15 mouse cellular contexts compared by ENCODE assay signal in the genomic region with DNA sequence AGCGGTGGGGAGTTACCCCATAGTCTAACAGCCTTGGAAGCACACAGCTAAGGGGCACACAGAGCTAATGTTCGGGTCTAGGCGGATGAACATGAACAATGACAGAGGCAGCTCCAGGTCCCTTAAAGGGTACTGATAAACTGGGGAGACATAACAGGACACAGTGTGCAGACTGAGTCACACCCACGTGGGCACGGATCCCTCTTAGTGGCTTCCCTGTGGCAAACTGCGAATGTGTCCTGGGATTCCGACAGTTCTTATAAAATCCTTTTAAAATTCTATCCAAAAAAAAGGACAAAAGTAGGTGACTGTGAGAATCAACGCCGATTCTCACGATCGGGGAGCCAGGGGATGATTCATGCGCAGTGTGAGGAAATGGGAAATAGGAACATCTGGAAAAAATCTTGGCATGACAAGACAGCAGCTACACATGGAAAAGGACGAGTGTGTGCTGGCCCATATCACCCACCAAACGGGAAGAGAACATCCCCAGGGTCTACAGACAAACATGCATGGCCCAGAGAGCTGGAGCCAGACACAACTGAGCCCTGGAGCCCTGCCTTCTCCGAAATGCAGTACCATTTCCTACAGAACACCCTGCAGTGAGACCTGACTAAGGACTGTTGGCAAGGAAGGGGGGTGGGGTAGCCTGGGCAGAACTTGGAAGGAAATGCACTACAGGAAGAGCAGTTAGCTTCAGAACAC. TPM values are rescaled to one million over a fixed set of nuclear protein-coding genes. Genes with fewer than 3 reads are reported as not detected.
DNase-seq lines count a peak whose midpoint lies in the region; ATAC-seq and TF ChIP-seq lines count a peak whose summit lies in the region.
"Had no signal": no experiment of that assay in that cellular context is flagged by ENCODE, and none has a peak within 500 bp of the region (broad histone marks: within the 10 kb centered on the region; RNA-seq: fewer than 3 reads in every experiment).

No protein-coding gene starts in this region.

- H3K9ac ChIP-seq in heart, postnatal 0 days (replicated peaks; ENCODE audit: low read depth, low read length) = no peak overlapping the region
- H3K9ac ChIP-seq in liver, embryonic 12.5 days = no peak overlapping the region
- H3K9ac ChIP-seq: hindbrain, embryonic 14.5 days; liver, embryonic 14.5 days had no signal

- H3K36me3 ChIP-seq in C2C12 (ENCODE audit: control insufficient read depth, insufficient read depth) = no peaks in the 10 kb centered on the region
- H3K36me3 ChIP-seq in heart, postnatal 0 days (replicated peaks; ENCODE audit: control insufficient read depth, insufficient read depth, low read length) = peaks cover 21% of the 10 kb centered on the region
- no peaks in the 10 kb centered on the region for H3K36me3 ChIP-seq in liver, embryonic 12.5 days
- no peaks in the 10 kb centered on the region for H3K36me3 ChIP-seq in midbrain, embryonic 10.5 days
- H3K36me3 ChIP-seq: G1E had no signal

- no peak overlapping the region for H3K4me3 ChIP-seq in C2C12 (ENCODE audit: insufficient read depth, poor library complexity, severe bottlenecking)
- no peak overlapping the region for H3K4me3 ChIP-seq in embryonic fibroblast, embryonic 13.5 days (ENCODE audit: insufficient read depth, low read length)
- no peak overlapping the region for H3K4me3 ChIP-seq in heart, postnatal 0 days (ENCODE audit: low read depth, low read length)
- H3K4me3 ChIP-seq in liver, embryonic 12.5 days = no peak overlapping the region
- no peak overlapping the region for H3K4me3 ChIP-seq in midbrain, embryonic 10.5 days

- H3K4me1 ChIP-seq in embryonic fibroblast, embryonic 13.5 days (ENCODE audit: control insufficient read depth, insufficient read depth, low read length) = peaks cover 41% of the 10 kb centered on the region
- peaks cover 53% of the 10 kb centered on the region for H3K4me1 ChIP-seq in heart, postnatal 0 days (ENCODE audit: control insufficient read depth, insufficient read depth)
- peaks cover 21% of the 10 kb centered on the region for H3K4me1 ChIP-seq in liver, embryonic 12.5 days
- peaks cover 12% of the 10 kb centered on the region; the same call in 1 of the 2 replicates for H3K4me1 ChIP-seq in midbrain, embryonic 10.5 days

- H3K27me3 ChIP-seq in C2C12 (ENCODE audit: control insufficient read depth, insufficient read depth, insufficient read length) = no peaks in the 10 kb centered on the region
- H3K27me3 ChIP-seq in heart, postnatal 0 days (ENCODE audit: control insufficient read depth, insufficient read depth, low read length) = no peaks in the 10 kb centered on the region
- H3K27me3 ChIP-seq in liver, embryonic 12.5 days (replicated peaks) = no peaks in the 10 kb centered on the region
- no peaks in the 10 kb centered on the region for H3K27me3 ChIP-seq in midbrain, embryonic 10.5 days (ENCODE audit: low read depth, poor library complexity, severe bottlenecking)

- no peak for TF ChIP-seq POLR2A in embryonic fibroblast, embryonic 13.5 days (IDR thresholded peaks at IDR 0.05; ENCODE audit: low read depth, low read length)

- no peak overlapping the region for H3ac ChIP-seq in C2C12 (ENCODE audit: control insufficient read depth, insufficient read length, low read depth)

- peak; percentile 51 for ATAC-seq in heart, postnatal 0 days (ENCODE audit: insufficient read depth, low read depth)
- no peak for ATAC-seq in liver, embryonic 12.5 days
- ATAC-seq in cerebellum, adult (ENCODE audit: insufficient number of reproducible peaks, low FRiP score, low TSS enrichment) = no peak

- H3K79me2 ChIP-seq in C2C12 (ENCODE audit: control insufficient read depth, insufficient read depth) = peaks cover 26% of the 10 kb centered on the region

- peak; percentile 59 for DNase-seq in heart, postnatal 0 days (ENCODE audit: low spot score)
- DNase-seq in lung, postnatal 10 days = peak; percentile 76
- no peak for DNase-seq in midbrain, embryonic 10.5 days (ENCODE audit: low spot score)
- no peak for DNase-seq in spleen, postnatal 36 days (ENCODE audit: low spot score in 2 of 2)
- DNase-seq: adrenal gland, postnatal 10 days; cerebellum, postnatal 14 days; layer of hippocampus, postnatal 36 days; thymus, postnatal 25 days had no signal

- H3K79me3 ChIP-seq in C2C12 (ENCODE audit: low read depth) = peaks cover 5% of the 10 kb centered on the region

- TF ChIP-seq CTCF in C2C12 (IDR thresholded peaks at IDR 0.05; ENCODE audit: control insufficient read depth, insufficient read depth, insufficient read length) = no peak
- no peak for TF ChIP-seq CTCF in embryonic fibroblast, embryonic 13.5 days (IDR thresholded peaks at IDR 0.05; ENCODE audit: borderline replicate concordance, insufficient read depth, low read length)
- TF ChIP-seq CTCF in heart, postnatal 0 days (IDR thresholded peaks at IDR 0.05; ENCODE audit: low read depth) = no peak

- peak overlapping the region; percentile 77 for H3K27ac ChIP-seq in embryonic fibroblast, embryonic 13.5 days (ENCODE audit: insufficient read depth, low read length)
- H3K27ac ChIP-seq in heart, postnatal 0 days (ENCODE audit: low read depth) = peak overlapping the region; percentile 63
- no peak overlapping the region for H3K27ac ChIP-seq in liver, embryonic 12.5 days
- no peak overlapping the region for H3K27ac ChIP-seq in midbrain, embryonic 10.5 days (replicated peaks)
- H3K27ac ChIP-seq: hindbrain, embryonic 14.5 days; liver, embryonic 14.5 days had no signal

- H3K9me3 ChIP-seq in heart, postnatal 0 days (replicated peaks; ENCODE audit: control insufficient read depth, low read length) = no peaks in the 10 kb centered on the region
- H3K9me3 ChIP-seq in liver, embryonic 12.5 days (replicated peaks) = no peaks in the 10 kb centered on the region
- H3K9me3 ChIP-seq in midbrain, embryonic 10.5 days (replicated peaks) = no peaks in the 10 kb centered on the region
- H3K9me3 ChIP-seq: G1E had no signal

- WGBS in heart, postnatal 0 days = 55% methylated on average over 15 of the region's 15 CpGs
- WGBS in liver, embryonic 12.5 days (ENCODE audit: insufficient replicate concordance) = 64% methylated on average over 15 of the region's 15 CpGs
- 87% methylated on average over 15 of the region's 15 CpGs for WGBS in midbrain, embryonic 10.5 days

- no peak for TF ChIP-seq EP300 in heart, postnatal 0 days (IDR thresholded peaks at IDR 0.05; ENCODE audit: low read depth)

- H3K4me2 ChIP-seq in heart, postnatal 0 days (ENCODE audit: low read depth, low read length) = no peak overlapping the region
- no peak overlapping the region for H3K4me2 ChIP-seq in liver, embryonic 12.5 days
- H3K4me2 ChIP-seq: hindbrain, embryonic 14.5 days had no signal

TF ChIP-seq in C2C12, 6 proteins besides CTCF, POLR2A, EP300 and RAD21:
- no peak for TF ChIP-seq MAX (IDR thresholded peaks at IDR 0.05)
- peak; percentile 14 for TF ChIP-seq CEBPB (IDR thresholded peaks at IDR 0.05; ENCODE audit: low read depth)
- TF ChIP-seq FOSL1 (IDR thresholded peaks at IDR 0.05; ENCODE audit: insufficient read depth, low read length, poor library complexity, severe bottlenecking) = no peak
- no peak for TF ChIP-seq MYOG (IDR thresholded peaks at IDR 0.05; ENCODE audit: control insufficient read depth, extremely low read depth, insufficient read length)
- TF ChIP-seq USF1 (IDR thresholded peaks at IDR 0.05; ENCODE audit: low read depth) = peak; percentile 46

RNA-seq across cellular contexts. Expression of a gene that starts 50.4 kb away (rescaled TPM):
- 68.8 TPM for polyA plus RNA-seq in C2C12 (2012; fragmentation: generic; extraction: Trizol)
- polyA plus RNA-seq in embryonic fibroblast, embryonic 13.5 days (2011; ENCODE audit: insufficient read length, low read depth, missing spikeins) = 282 and 415 TPM in 2 replicates
- 315 and 329 TPM in 2 replicates for total RNA-seq in heart, postnatal 0 days (2014; rRNA removed; ENCODE audit: low replicate concordance)
- 87.7 and 98.5 TPM in 2 replicates for polyA plus RNA-seq in heart, postnatal 0 days (2015; fragmentation: Nextera tagmentation; extraction: Ambion mirVana)
- polyA plus RNA-seq in liver, embryonic 12.5 days (2016; fragmentation: Nextera tagmentation; extraction: Ambion mirVana) = 11.8 and 12.0 TPM in 2 replicates
- 43.7 and 53.1 TPM in 2 replicates for polyA plus RNA-seq in midbrain, embryonic 10.5 days (2016; fragmentation: Nextera tagmentation; extraction: Ambion mirVana)
- polyA plus RNA-seq: G1E had no signal

RNA-seq across cellular contexts. Expression of a gene that starts 50.4 kb away (rescaled TPM):
- 74.7 TPM for polyA plus RNA-seq in C2C12 (2012; fragmentation: generic; extraction: Trizol)
- 757 and 1,094 TPM in 2 replicates for polyA plus RNA-seq in embryonic fibroblast, embryonic 13.5 days (2011; ENCODE audit: insufficient read length, low read depth, missing spikeins)
- 921 and 1,061 TPM in 2 replicates for total RNA-seq in heart, postnatal 0 days (2014; rRNA removed; ENCODE audit: low replicate concordance)
- polyA plus RNA-seq in heart, postnatal 0 days (2015; fragmentation: Nextera tagmentation; extraction: Ambion mirVana) = 163 and 191 TPM in 2 replicates
- 28.9 and 30.9 TPM in 2 replicates for polyA plus RNA-seq in liver, embryonic 12.5 days (2016; fragmentation: Nextera tagmentation; extraction: Ambion mirVana)
- 113 and 146 TPM in 2 replicates for polyA plus RNA-seq in midbrain, embryonic 10.5 days (2016; fragmentation: Nextera tagmentation; extraction: Ambion mirVana)
- polyA plus RNA-seq: G1E had no signal

Comparison
In these comparisons a context has a peak if more than half of its experiments do, and no peak if none do; other contexts are left out.
1. H3K27ac ChIP-seq: peak in embryonic fibroblast, embryonic 13.5 days (single experiment) and heart, postnatal 0 days (single experiment); none in liver, embryonic 12.5 days (single experiment) and midbrain, embryonic 10.5 days (single experiment).
2. DNase-seq: peak in heart, postnatal 0 days (single experiment) and lung, postnatal 10 days (single experiment); none in midbrain, embryonic 10.5 days (single experiment) and spleen, postnatal 36 days (0 of 2).